ENCODE assay signal across 31 mouse cellular contexts in genomic region chr17:47811265-47811800, GRCm38 (mm10). TPM values are rescaled to one million over a fixed set of nuclear protein-coding genes. Genes with fewer than 3 reads are reported as not detected.
DNase-seq lines count a peak whose midpoint lies in the region; ATAC-seq lines count a peak whose summit lies in the region.
"Had no signal": no experiment of that assay in that cellular context is flagged by ENCODE, and none has a peak within 500 bp of the region (broad histone marks: within the 10 kb centered on the region; RNA-seq: fewer than 3 reads in every experiment).

No protein-coding gene starts in this region.

- no peak overlapping the region for H3K4me3 ChIP-seq in forebrain, embryonic 11.5 days (ENCODE audit: low read depth, low read length)
- H3K4me3 ChIP-seq in forebrain, embryonic 16.5 days (replicated peaks; ENCODE audit: low read length): no peak overlapping the region
- no peak overlapping the region for H3K4me3 ChIP-seq in kidney, embryonic 15.5 days (replicated peaks)
- no peak overlapping the region for H3K4me3 ChIP-seq in embryonic facial prominence, embryonic 10.5 days
- no peak overlapping the region for H3K4me3 ChIP-seq in neural tube, embryonic 15.5 days (replicated peaks)
- H3K4me3 ChIP-seq: erythroblast, embryonic 14.5 days; gastrocnemius, adult 2 months; heart, embryonic 12.5 days; intestine, embryonic 15.5 days; limb, embryonic 13.5 days; liver, embryonic 13.5 days; megakaryocyte, embryonic 14.5 days; midbrain, embryonic 12.5 days; myocyte had no signal

- peaks cover 11% of the 10 kb centered on the region; the same call in 1 of the 2 replicates for H3K4me1 ChIP-seq in forebrain, embryonic 11.5 days (replicated peaks; ENCODE audit: control insufficient read depth, insufficient read depth, low read length)
- H3K4me1 ChIP-seq in forebrain, embryonic 16.5 days (replicated peaks; ENCODE audit: control insufficient read depth, insufficient read depth, low read length): peaks cover 9% of the 10 kb centered on the region
- peaks cover 57% of the 10 kb centered on the region for H3K4me1 ChIP-seq in kidney, embryonic 15.5 days
- peaks cover 63% of the 10 kb centered on the region for H3K4me1 ChIP-seq in embryonic facial prominence, embryonic 10.5 days
- H3K4me1 ChIP-seq in neural tube, embryonic 15.5 days: peaks cover 14% of the 10 kb centered on the region

- H3K36me3 ChIP-seq in forebrain, embryonic 11.5 days (ENCODE audit: control insufficient read depth, insufficient read depth, low read length): no peaks in the 10 kb centered on the region
- H3K36me3 ChIP-seq in forebrain, embryonic 16.5 days (ENCODE audit: control insufficient read depth, insufficient read depth): no peaks in the 10 kb centered on the region
- peaks cover 13% of the 10 kb centered on the region for H3K36me3 ChIP-seq in kidney, embryonic 15.5 days
- H3K36me3 ChIP-seq in embryonic facial prominence, embryonic 10.5 days (replicated peaks): peaks cover 25% of the 10 kb centered on the region
- H3K36me3 ChIP-seq in neural tube, embryonic 15.5 days: no peaks in the 10 kb centered on the region
- H3K36me3 ChIP-seq: G1E; liver, embryonic 13.5 days; midbrain, embryonic 12.5 days had no signal

- no peaks in the 10 kb centered on the region for H3K9me3 ChIP-seq in forebrain, embryonic 11.5 days (ENCODE audit: control insufficient read depth, low read length)
- H3K9me3 ChIP-seq in forebrain, embryonic 16.5 days (ENCODE audit: control insufficient read depth, low read length): no peaks in the 10 kb centered on the region
- H3K9me3 ChIP-seq in kidney, embryonic 15.5 days (replicated peaks): no peaks in the 10 kb centered on the region
- no peaks in the 10 kb centered on the region for H3K9me3 ChIP-seq in embryonic facial prominence, embryonic 10.5 days
- H3K9me3 ChIP-seq in neural tube, embryonic 15.5 days (replicated peaks): no peaks in the 10 kb centered on the region
- H3K9me3 ChIP-seq: G1E; heart, embryonic 12.5 days; intestine, embryonic 15.5 days; limb, embryonic 13.5 days; liver, embryonic 13.5 days; midbrain, embryonic 12.5 days had no signal

- no peak for ATAC-seq in forebrain, embryonic 11.5 days (replicated peaks; ENCODE audit: low FRiP score)
- ATAC-seq in forebrain, embryonic 16.5 days: no peak
- ATAC-seq in kidney, embryonic 15.5 days (replicated peaks; ENCODE audit: low FRiP score): 0 out of 2 replicates have a peak, but pooled peaks have one; percentile 26
- peak; percentile 35; the same call in 1 of the 2 replicates for ATAC-seq in neural tube, embryonic 15.5 days (ENCODE audit: low FRiP score)
- ATAC-seq: forebrain, embryonic 14.5 days; hindbrain, embryonic 16.5 days; intestine, embryonic 15.5 days; lung, postnatal 0 days had no signal

- H3K4me2 ChIP-seq in forebrain, embryonic 11.5 days (ENCODE audit: low read depth, low read length, severe bottlenecking): no peak overlapping the region
- H3K4me2 ChIP-seq in forebrain, embryonic 16.5 days (ENCODE audit: low read length): no peak overlapping the region
- H3K4me2 ChIP-seq in kidney, embryonic 15.5 days: 0 out of 2 replicates have a peak overlapping the region, but pooled peaks have one; percentile 12
- no peak overlapping the region for H3K4me2 ChIP-seq in neural tube, embryonic 15.5 days
- H3K4me2 ChIP-seq: heart, embryonic 12.5 days; intestine, embryonic 15.5 days; limb, embryonic 13.5 days; liver, embryonic 13.5 days; midbrain, embryonic 12.5 days had no signal

- peak; percentile 53 for DNase-seq in forebrain, embryonic 11.5 days (ENCODE audit: low spot score)
- no peak for DNase-seq in kidney, adult 18-20 months
- no peak for DNase-seq in embryonic facial prominence, embryonic 10.5 days (ENCODE audit: low spot score)
- DNase-seq in cerebellum, adult 9-10 months: no peak
- no peak for DNase-seq in layer of hippocampus, postnatal 14 days (ENCODE audit: low spot score in 2 of 2)
- DNase-seq: adrenal gland, adult 8-10 months; cerebellum, adult 8-10 months; cerebellum, postnatal 36 days; gastrocnemius, adult 2 months; gastrocnemius, postnatal 36 days; heart, adult 18-20 months; kidney, adult 9 months; layer of hippocampus, adult 9-11 months; liver, embryonic 13.5 days; lung, adult 18-20 months; right cerebral cortex, postnatal 25 days; thymus, postnatal 14 days had no signal

- H3K27me3 ChIP-seq in forebrain, embryonic 11.5 days (ENCODE audit: control insufficient read depth, insufficient read depth, low read length): peaks cover 4% of the 10 kb centered on the region; the same call in 1 of the 2 replicates
- H3K27me3 ChIP-seq in forebrain, embryonic 16.5 days (replicated peaks; ENCODE audit: control insufficient read depth, insufficient read depth, low read length): no peaks in the 10 kb centered on the region
- peaks cover 75% of the 10 kb centered on the region for H3K27me3 ChIP-seq in kidney, embryonic 15.5 days
- no peaks in the 10 kb centered on the region for H3K27me3 ChIP-seq in embryonic facial prominence, embryonic 10.5 days (replicated peaks; ENCODE audit: low read depth, poor library complexity, severe bottlenecking)
- H3K27me3 ChIP-seq in neural tube, embryonic 15.5 days (replicated peaks): peaks cover 29% of the 10 kb centered on the region
- H3K27me3 ChIP-seq: heart, embryonic 12.5 days; intestine, embryonic 15.5 days; limb, embryonic 13.5 days; liver, embryonic 13.5 days; midbrain, embryonic 12.5 days had no signal

- WGBS in forebrain, embryonic 11.5 days: 36% methylated on average over 15 of the region's 15 CpGs
- 25% methylated on average over 15 of the region's 15 CpGs for WGBS in forebrain, embryonic 16.5 days
- 13% methylated on average over 15 of the region's 15 CpGs for WGBS in kidney, embryonic 15.5 days
- 63% methylated on average over 15 of the region's 15 CpGs for WGBS in embryonic facial prominence, embryonic 10.5 days
- 11% methylated on average over 15 of the region's 15 CpGs for WGBS in neural tube, embryonic 15.5 days

- H3K27ac ChIP-seq in forebrain, embryonic 11.5 days (ENCODE audit: low read depth, low read length): no peak overlapping the region
- H3K27ac ChIP-seq in forebrain, embryonic 16.5 days (ENCODE audit: low read length): no peak overlapping the region
- no peak overlapping the region for H3K27ac ChIP-seq in kidney, embryonic 15.5 days
- H3K27ac ChIP-seq in embryonic facial prominence, embryonic 10.5 days (replicated peaks): peak overlapping the region; percentile 80
- no peak overlapping the region for H3K27ac ChIP-seq in neural tube, embryonic 15.5 days (replicated peaks)
- H3K27ac ChIP-seq: gastrocnemius, adult 2 months; intestine, embryonic 15.5 days; limb, embryonic 13.5 days; liver, embryonic 13.5 days; midbrain, embryonic 12.5 days had no signal

- H3K9ac ChIP-seq in forebrain, embryonic 11.5 days (ENCODE audit: low read length): no peak overlapping the region
- no peak overlapping the region for H3K9ac ChIP-seq in forebrain, embryonic 16.5 days (replicated peaks; ENCODE audit: low read depth, low read length)
- H3K9ac ChIP-seq in kidney, embryonic 15.5 days: no peak overlapping the region
- no peak overlapping the region for H3K9ac ChIP-seq in neural tube, embryonic 15.5 days (replicated peaks)
- H3K9ac ChIP-seq: heart, embryonic 12.5 days; intestine, embryonic 15.5 days; limb, embryonic 13.5 days; liver, embryonic 13.5 days; midbrain, embryonic 12.5 days had no signal

RNA-seq across cellular contexts. Expression of gene Mdfi, which starts 23.2 kb away (rescaled TPM):
- polyA plus RNA-seq in forebrain, embryonic 11.5 days (2014; fragmentation: Nextera tagmentation; extraction: Ambion mirVana): 20.6 and 23.6 TPM in 2 replicates
- polyA plus RNA-seq in forebrain, embryonic 16.5 days (2015; fragmentation: Nextera tagmentation; extraction: Ambion mirVana): 2.0 and 2.5 TPM in 2 replicates
- 7.7 and 12.6 TPM in 2 replicates for polyA plus RNA-seq in kidney, embryonic 15.5 days (2015; fragmentation: Nextera tagmentation; extraction: Ambion mirVana)
- polyA plus RNA-seq in embryonic facial prominence, embryonic 10.5 days (2016; fragmentation: Nextera tagmentation; extraction: Ambion mirVana): 21.0 and 25.1 TPM in 2 replicates
- polyA plus RNA-seq in neural tube, embryonic 15.5 days (2015; fragmentation: Nextera tagmentation; extraction: Ambion mirVana): 3.3 and 4.4 TPM in 2 replicates
- total RNA-seq in layer of hippocampus, postnatal 14 days (2021): 1 to 10 TPM; 1.4 to 1.8 TPM
- polyA plus RNA-seq: G1E had no signal

Comparison
In these comparisons a context has a peak if more than half of its experiments do, and no peak if none do; other contexts are left out.
1. ATAC-seq: peak in kidney, embryonic 15.5 days (single experiment) and neural tube, embryonic 15.5 days (single experiment); none in forebrain, embryonic 11.5 days (single experiment) and forebrain, embryonic 16.5 days (single experiment).